Mouse (Mus musculus): ENCODE results near the gene Ptpn11. TPM values are rescaled to one million over a fixed set of nuclear protein-coding genes. Genes with fewer than 3 reads are reported as not detected.
"Not testable (repeated sequence)": the region's sequence is repeated elsewhere in the genome, so short reads cannot be mapped to it uniquely, and the experiment has no call there.

Gene Ptpn11
- 89.0 and 91.8 TPM in 2 replicates for polyA plus RNA-seq (2012; rRNA removed)

GRCm38 (mm10) chr5:121190836-121191583 is at the start of gene Ptpn11:
Gene Ptpn11 (minus strand): TSS chr5:121191397.
- TF ChIP-seq CTCF (IDR thresholded peaks at IDR 0.05; ENCODE audit: borderline replicate concordance, insufficient read depth, low read depth, low read length): no peak
- TF ChIP-seq POLR2A (IDR thresholded peaks at IDR 0.05; ENCODE audit: borderline replicate concordance, insufficient read depth, low read length): peak; percentile 94; the same call in 1 of the 2 replicates
- H3K4me1 ChIP-seq (ENCODE audit: control insufficient read depth, insufficient read depth, low read length): peaks cover 15% of the 10 kb centered on the region
- H3K27ac ChIP-seq (ENCODE audit: insufficient read depth, low read length): peak within 1 kb of the TSS; percentile 89
- no peaks in the 10 kb centered on the region for H3K27me3 ChIP-seq (ENCODE audit: control insufficient read depth, insufficient read depth, low read length)
- peak; percentile 86 to 87 for DNase-seq
- peak within 1 kb of the TSS; percentile 88 for H3K4me3 ChIP-seq (replicated peaks; ENCODE audit: insufficient read depth, low read depth, low read length)
- WGBS: 1% methylated on average over 98 of the region's 98 CpGs

DNA sequence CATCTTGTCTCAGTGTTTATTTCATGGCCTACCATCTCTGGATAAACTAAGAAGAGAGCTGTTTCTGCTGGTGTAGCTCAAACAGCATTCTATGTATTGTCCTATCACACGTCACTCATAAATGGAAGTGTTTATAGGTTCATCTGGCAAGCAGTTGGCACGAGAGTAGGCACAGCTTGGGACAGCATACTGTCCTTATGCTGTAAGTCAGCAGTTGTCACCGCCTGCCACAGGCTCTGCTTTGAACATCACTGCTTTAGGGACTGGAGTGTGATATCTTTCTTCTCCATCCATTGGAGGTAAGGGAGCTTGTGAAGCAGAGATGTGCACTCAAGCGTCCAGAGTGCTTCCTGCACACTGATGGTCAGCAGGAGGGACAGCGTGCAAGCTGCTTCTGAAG is 48.6 kb upstream of the Ptpn11 start:
- Histone ChIP-seq H3K27ac (ENCODE audit: insufficient read depth, low read length) (peak overlapping the region; percentile 62; the same call in 1 of the 2 replicates), H3K27me3 (ENCODE audit: control insufficient read depth, insufficient read depth, low read length) (no peaks in the 10 kb centered on the region), H3K4me3 (replicated peaks; ENCODE audit: insufficient read depth, low read depth, low read length) (no peak overlapping the region), H3K4me1 (ENCODE audit: control insufficient read depth, insufficient read depth, low read length) (peaks cover 31% of the 10 kb centered on the region)
- TF ChIP-seq CTCF (IDR thresholded peaks at IDR 0.05; ENCODE audit: borderline replicate concordance, insufficient read depth, low read depth, low read length) (no peak), POLR2A (IDR thresholded peaks at IDR 0.05; ENCODE audit: borderline replicate concordance, insufficient read depth, low read length) (no peak)
- 8% methylated on average over 5 of the region's 5 CpGs for WGBS
- peak; percentile 65 to 77 for DNase-seq

- H3K27me3 ChIP-seq (ENCODE audit: control insufficient read depth, insufficient read depth, low read length): no peaks in the 10 kb centered on the region
- DNase-seq: peak in 1 of 2 experiments; percentile 68
Measured at GRCm38 (mm10) chr5:121238208-121238607, 47.0 kb upstream of the Ptpn11 start.

GRCm38 (mm10) chr5:121236171-121236570 is 45.0 kb upstream of the Ptpn11 start:
- Histone ChIP-seq H3K4me3 (replicated peaks; ENCODE audit: insufficient read depth, low read depth, low read length) (no peak overlapping the region), H3K4me1 (ENCODE audit: control insufficient read depth, insufficient read depth, low read length) (peaks cover 27% of the 10 kb centered on the region), H3K27me3 (ENCODE audit: control insufficient read depth, insufficient read depth, low read length) (no peaks in the 10 kb centered on the region), H3K27ac (ENCODE audit: insufficient read depth, low read length) (peak overlapping the region; percentile 76)
- WGBS: 13% methylated on average over 5 of the region's 5 CpGs
- TF ChIP-seq POLR2A (IDR thresholded peaks at IDR 0.05; ENCODE audit: borderline replicate concordance, insufficient read depth, low read length): no peak
- TF ChIP-seq CTCF (IDR thresholded peaks at IDR 0.05; ENCODE audit: borderline replicate concordance, insufficient read depth, low read depth, low read length): no peak
- peak; percentile 65 to 85 for DNase-seq

More at GRCm38 (mm10) chr5:121238208-121238607, 47.0 kb upstream of the Ptpn11 start:
- H3K4me1 ChIP-seq (ENCODE audit: control insufficient read depth, insufficient read depth, low read length): peaks cover 30% of the 10 kb centered on the region
- WGBS: 7% methylated on average over 2 of the region's 2 CpGs
- H3K27ac ChIP-seq (ENCODE audit: insufficient read depth, low read length): no peak overlapping the region; the same call in 1 of the 2 replicates
- H3K4me3 ChIP-seq (replicated peaks; ENCODE audit: insufficient read depth, low read depth, low read length): no peak overlapping the region
- no peak for TF ChIP-seq CTCF (IDR thresholded peaks at IDR 0.05; ENCODE audit: borderline replicate concordance, insufficient read depth, low read depth, low read length)
- no peak for TF ChIP-seq POLR2A (IDR thresholded peaks at IDR 0.05; ENCODE audit: borderline replicate concordance, insufficient read depth, low read length)

- H3K4me3 ChIP-seq (replicated peaks; ENCODE audit: insufficient read depth, low read depth, low read length): no peak overlapping the region
- H3K27me3 ChIP-seq (ENCODE audit: control insufficient read depth, insufficient read depth, low read length): no peaks in the 10 kb centered on the region
- WGBS: 76% methylated on average over 2 of the region's 2 CpGs
- H3K4me1 ChIP-seq (ENCODE audit: control insufficient read depth, insufficient read depth, low read length): peaks cover 25% of the 10 kb centered on the region
- no peak for DNase-seq
- no peak for TF ChIP-seq CTCF (IDR thresholded peaks at IDR 0.05; ENCODE audit: borderline replicate concordance, insufficient read depth, low read depth, low read length)
- TF ChIP-seq POLR2A (IDR thresholded peaks at IDR 0.05; ENCODE audit: borderline replicate concordance, insufficient read depth, low read length): no peak
- H3K27ac ChIP-seq (ENCODE audit: insufficient read depth, low read length): no peak overlapping the region
Measured at GRCm38 (mm10) chr5:121233726-121234125, 42.5 kb upstream of the Ptpn11 start.

- peaks cover 25% of the 10 kb centered on the region for H3K4me1 ChIP-seq (ENCODE audit: control insufficient read depth, insufficient read depth, low read length)
- H3K4me3 ChIP-seq (replicated peaks; ENCODE audit: insufficient read depth, low read depth, low read length): no peak overlapping the region
- TF ChIP-seq CTCF (IDR thresholded peaks at IDR 0.05; ENCODE audit: borderline replicate concordance, insufficient read depth, low read depth, low read length): no peak
- no peak overlapping the region for H3K27ac ChIP-seq (ENCODE audit: insufficient read depth, low read length)
- WGBS: 100% methylated on average over 1 of the region's 1 CpGs
- no peaks in the 10 kb centered on the region for H3K27me3 ChIP-seq (ENCODE audit: control insufficient read depth, insufficient read depth, low read length)
- no peak for DNase-seq
Measured at GRCm38 (mm10) chr5:121232789-121233188, 41.6 kb upstream of the Ptpn11 start.

DNA sequence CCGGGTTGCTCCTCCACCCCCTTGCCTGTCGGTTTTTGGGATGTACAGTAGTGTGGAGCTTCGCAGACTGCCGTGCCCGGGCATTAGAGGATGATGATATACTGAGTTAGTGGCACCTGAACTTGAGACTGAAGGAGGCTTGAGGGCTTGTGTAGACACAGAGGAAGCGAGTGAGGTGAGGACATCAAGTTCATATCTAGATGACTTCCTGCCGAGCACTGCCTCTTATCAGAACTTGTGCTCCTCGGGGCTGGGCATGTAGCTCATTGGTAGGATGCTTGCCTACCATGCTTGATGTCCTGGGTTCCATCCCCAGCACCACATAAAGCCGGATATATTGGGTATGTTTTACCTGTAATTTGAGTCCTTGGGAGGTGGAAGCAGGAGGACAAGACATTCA is 39.6 kb upstream of the Ptpn11 start:
- WGBS: 54% methylated on average over 9 of the region's 9 CpGs
- Histone ChIP-seq H3K4me1 (ENCODE audit: control insufficient read depth, insufficient read depth, low read length) (peaks cover 19% of the 10 kb centered on the region), H3K4me3 (replicated peaks; ENCODE audit: insufficient read depth, low read depth, low read length) (no peak overlapping the region), H3K27ac (ENCODE audit: insufficient read depth, low read length) (peak overlapping the region; percentile 45; the same call in 1 of the 2 replicates), H3K27me3 (ENCODE audit: control insufficient read depth, insufficient read depth, low read length) (no peaks in the 10 kb centered on the region)
- TF ChIP-seq POLR2A (IDR thresholded peaks at IDR 0.05; ENCODE audit: borderline replicate concordance, insufficient read depth, low read length) (no peak), CTCF (IDR thresholded peaks at IDR 0.05; ENCODE audit: borderline replicate concordance, insufficient read depth, low read depth, low read length) (no peak)
- no peak for DNase-seq

GRCm38 (mm10) chr5:121229182-121229581 is 38.0 kb upstream of the Ptpn11 start:
- TF ChIP-seq CTCF (IDR thresholded peaks at IDR 0.05; ENCODE audit: borderline replicate concordance, insufficient read depth, low read depth, low read length) (no peak), POLR2A (IDR thresholded peaks at IDR 0.05; ENCODE audit: borderline replicate concordance, insufficient read depth, low read length) (no peak)
- Histone ChIP-seq H3K27me3 (ENCODE audit: control insufficient read depth, insufficient read depth, low read length) (no peaks in the 10 kb centered on the region), H3K27ac (ENCODE audit: insufficient read depth, low read length) (no peak overlapping the region), H3K4me3 (replicated peaks; ENCODE audit: insufficient read depth, low read depth, low read length) (no peak overlapping the region), H3K4me1 (ENCODE audit: control insufficient read depth, insufficient read depth, low read length) (peaks cover 19% of the 10 kb centered on the region)
- 92% methylated on average over 2 of the region's 2 CpGs for WGBS
- no peak for DNase-seq

DNA sequence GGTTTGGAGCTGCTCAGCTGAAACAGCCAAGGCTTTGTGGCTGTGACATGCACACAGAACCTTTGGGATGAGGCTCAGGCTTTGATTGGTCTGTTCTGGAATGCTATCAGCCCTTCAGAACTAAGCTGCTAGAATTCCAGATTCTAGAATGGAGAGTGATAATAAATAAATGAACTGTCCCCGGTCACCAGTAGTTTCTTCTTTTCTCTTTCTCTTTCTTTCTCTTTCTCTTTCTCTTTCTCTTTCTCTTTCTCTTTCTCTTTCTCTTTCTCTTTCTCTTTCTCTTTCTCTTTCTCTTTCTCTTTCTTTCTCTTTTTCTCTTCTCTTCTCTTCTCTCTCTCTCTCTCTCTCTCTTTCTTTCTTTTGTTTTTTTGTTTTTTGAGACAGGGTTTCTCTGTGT is 36.1 kb upstream of the Ptpn11 start:
- DNase-seq; H3K4me3 ChIP-seq (replicated peaks; ENCODE audit: insufficient read depth, low read depth, low read length); H3K27me3 ChIP-seq (ENCODE audit: control insufficient read depth, insufficient read depth, low read length); H3K27ac ChIP-seq (ENCODE audit: insufficient read depth, low read length): not testable (repeated sequence)
- H3K4me1 ChIP-seq (ENCODE audit: control insufficient read depth, insufficient read depth, low read length): peaks cover 19% of the 10 kb centered on the region
- 97% methylated on average over 1 of the region's 1 CpGs for WGBS
